Mouse (Mus musculus) left cerebral cortex, adult 18-20 months (tissue): ENCODE measurements at regions not wholly inside any gene's neighbourhood (a gene's known extent, or its start where the extent isn't known, plus 50 kb on each side); places are given as distances from the start of the nearest gene placed in this dataset.

Experiments used
- DNase-seq, 2 experiments: peaks; one replicate each; pipeline ENCODE4 v3.0.0; 2021 to 2022; ENCODE audit warnings: low spot score in 2 of 2, mixed read lengths in 1 of 2

DNA sequence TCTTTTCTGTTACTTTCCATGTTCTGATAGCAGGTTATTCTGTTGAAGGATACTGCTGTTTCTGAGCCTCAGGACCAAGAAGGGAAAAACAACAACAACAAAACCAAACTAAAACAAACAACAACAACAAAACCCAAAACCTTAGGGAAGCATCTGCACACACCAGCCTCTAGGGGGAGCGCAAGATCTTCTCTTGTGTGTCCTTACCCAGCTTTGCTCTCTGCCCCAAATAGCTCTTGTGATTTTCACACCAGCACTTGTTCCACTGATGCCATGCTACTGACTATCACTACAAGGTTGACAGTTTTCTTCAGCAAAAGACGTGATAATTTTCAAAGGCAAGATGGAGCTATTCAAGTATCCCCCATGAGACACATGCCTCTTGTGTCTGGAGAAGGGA lies 59.8 kb upstream of the Nrg3 start:
- DNase-seq, result peak; percentile 36 to 39
